Mouse (Mus musculus) small intestine, adult 2 months (tissue): ENCODE results near the gene Tob2.

Source experiments
- CTCF ChIP-seq: fragments of 200-500 bp; IDR thresholded peaks from 2 replicates; pipeline ENCODE4 v1.5.1; 2012; ENCODE audit warnings: low read depth, mild to moderate bottlenecking, control low read depth, inconsistent platforms, low read length, moderate library complexity, mixed read lengths; ENCODE audit not compliant: insufficient replicate concordance, insufficient read length; ENCODE audit errors: extremely low read depth
- POLR2A ChIP-seq: fragments of 200-500 bp; IDR thresholded peaks from 2 replicates; pipeline ENCODE4 v1.6.1; 2012; ENCODE audit warnings: low read depth, mild to moderate bottlenecking, control low read depth, inconsistent platforms, low read length, moderate library complexity

DNA sequence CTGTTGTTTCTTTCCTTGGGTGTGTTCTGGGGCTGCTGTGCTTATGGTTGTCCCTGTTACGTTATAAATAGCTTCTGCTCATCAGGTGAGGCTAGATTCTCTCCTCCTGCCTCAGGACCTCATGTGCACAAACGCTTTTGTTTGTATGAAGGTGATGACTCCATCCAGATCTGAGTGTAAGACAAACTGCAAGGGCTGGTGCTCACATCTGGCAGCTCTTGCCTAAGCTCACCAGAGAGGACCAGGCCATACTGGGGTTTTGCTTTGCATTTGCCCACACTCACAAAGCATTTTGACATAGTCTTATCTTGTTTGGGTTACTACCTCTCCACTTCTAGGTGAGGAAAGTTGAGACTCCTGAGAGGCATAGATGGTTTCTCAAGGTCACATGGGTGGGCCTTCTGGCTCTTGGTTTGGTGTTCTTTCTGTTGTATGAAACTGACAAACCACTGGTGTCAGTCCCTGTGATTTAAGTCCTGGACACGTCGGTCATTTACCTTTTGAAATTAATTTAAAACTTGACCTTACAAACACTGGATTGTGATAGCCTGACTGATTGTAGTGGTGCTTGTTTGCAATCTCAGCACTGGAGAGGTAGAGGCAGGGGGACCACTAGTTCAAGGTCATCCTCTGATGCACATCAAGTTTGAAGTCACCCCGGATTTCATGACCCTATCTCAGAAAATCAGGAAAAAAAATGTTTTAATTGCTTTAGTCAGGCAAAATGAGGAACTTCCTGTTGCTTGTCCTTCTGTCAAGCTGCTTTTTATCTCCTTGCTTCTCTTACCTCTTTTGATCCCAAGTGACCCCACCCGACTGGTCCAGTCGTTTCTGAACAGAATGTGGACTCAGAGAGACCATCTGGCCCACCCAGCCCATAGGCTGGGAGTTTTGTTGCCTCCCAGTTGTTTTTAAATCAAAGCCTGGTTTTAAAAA lies 45.6 kb downstream of the Tob2 start:
- TF ChIP-seq CTCF (no peak), POLR2A (no peak)
